Comparison of ENCODE assay signal across 8 mouse cellular contexts in genomic region chr8:78507979-78508718, GRCm38 (mm10). TPM values are rescaled to one million over a fixed set of nuclear protein-coding genes. Genes with fewer than 3 reads are reported as not detected.
DNase-seq lines count a peak whose midpoint lies in the region; ATAC-seq and TF ChIP-seq lines count a peak whose summit lies in the region.

No protein-coding gene starts in this region.

- TF ChIP-seq CTCF in bone marrow macrophage, adult 2 months (IDR thresholded peaks at IDR 0.05; ENCODE audit: low read depth, low read length) = no peak

- H3K9ac ChIP-seq in limb, embryonic 15.5 days = peak overlapping the region; percentile 97
- H3K9ac ChIP-seq in midbrain, embryonic 15.5 days = peak overlapping the region; percentile 78

- WGBS in forebrain, embryonic 10.5 days = 1% methylated on average over 38 of the region's 38 CpGs
- WGBS in hindbrain, embryonic 10.5 days = 1% methylated on average over 38 of the region's 38 CpGs
- whole genome bisulfite sequencing in limb, embryonic 15.5 days = under 1% methylated on average over 38 of the region's 38 CpGs
- WGBS in midbrain, embryonic 15.5 days = under 1% methylated on average over 38 of the region's 38 CpGs

- H3K4me1 ChIP-seq in bone marrow macrophage, adult 2 months (ENCODE audit: control insufficient read depth, insufficient read depth, low read length) = peaks cover 11% of the 10 kb centered on the region
- peaks cover 22% of the 10 kb centered on the region for H3K4me1 ChIP-seq in forebrain, embryonic 10.5 days
- peaks cover 18% of the 10 kb centered on the region for H3K4me1 ChIP-seq in hindbrain, embryonic 10.5 days (replicated peaks)
- peaks cover 14% of the 10 kb centered on the region for H3K4me1 ChIP-seq in limb, embryonic 15.5 days
- peaks cover 20% of the 10 kb centered on the region for H3K4me1 ChIP-seq in midbrain, embryonic 15.5 days

- peaks cover 18% of the 10 kb centered on the region for H3K9me3 ChIP-seq in forebrain, embryonic 10.5 days
- H3K9me3 ChIP-seq in hindbrain, embryonic 10.5 days = peaks cover 4% of the 10 kb centered on the region; the same call in 1 of the 2 replicates
- H3K9me3 ChIP-seq in limb, embryonic 15.5 days = no peaks in the 10 kb centered on the region
- H3K9me3 ChIP-seq in midbrain, embryonic 15.5 days = no peaks in the 10 kb centered on the region

- peak overlapping the region; percentile 81 for H3K4me3 ChIP-seq in bone marrow macrophage, adult 2 months (ENCODE audit: insufficient read depth, low read length)
- peak overlapping the region; percentile 94 for H3K4me3 ChIP-seq in forebrain, embryonic 10.5 days
- peak overlapping the region; percentile 77 for H3K4me3 ChIP-seq in hindbrain, embryonic 10.5 days
- H3K4me3 ChIP-seq in limb, embryonic 15.5 days = peak overlapping the region; percentile 89
- H3K4me3 ChIP-seq in midbrain, embryonic 15.5 days = peak overlapping the region; percentile 78

- peaks cover 48% of the 10 kb centered on the region for H3K36me3 ChIP-seq in forebrain, embryonic 10.5 days (replicated peaks)
- H3K36me3 ChIP-seq in hindbrain, embryonic 10.5 days = peaks cover 48% of the 10 kb centered on the region
- H3K36me3 ChIP-seq in limb, embryonic 15.5 days = peaks cover 27% of the 10 kb centered on the region
- peaks cover 17% of the 10 kb centered on the region for H3K36me3 ChIP-seq in midbrain, embryonic 15.5 days (replicated peaks)

- H3K27me3 ChIP-seq in forebrain, embryonic 10.5 days (ENCODE audit: poor library complexity, severe bottlenecking) = no peaks in the 10 kb centered on the region
- H3K27me3 ChIP-seq in hindbrain, embryonic 10.5 days (ENCODE audit: insufficient read depth, poor library complexity, severe bottlenecking) = no peaks in the 10 kb centered on the region
- H3K27me3 ChIP-seq in limb, embryonic 15.5 days = no peaks in the 10 kb centered on the region
- no peaks in the 10 kb centered on the region for H3K27me3 ChIP-seq in midbrain, embryonic 15.5 days (replicated peaks)

- no peak for ATAC-seq in limb, embryonic 15.5 days (ENCODE audit: insufficient number of reproducible peaks, low FRiP score, low TSS enrichment, low read depth)
- ATAC-seq in midbrain, embryonic 15.5 days (replicated peaks) = peak; percentile 48

- TF ChIP-seq POLR2A in bone marrow macrophage, adult 2 months (IDR thresholded peaks at IDR 0.05; ENCODE audit: borderline replicate concordance, low read depth, low read length) = no peak

- peak; percentile 32 for DNase-seq in layer of hippocampus, adult 11-12 months (ENCODE audit: low spot score)
- no peak for DNase-seq in layer of hippocampus, postnatal 36 days
- DNase-seq in forebrain, embryonic 10.5 days (ENCODE audit: extremely low spot score, low spot score) = peak; percentile 69
- DNase-seq in hindbrain, embryonic 10.5 days (ENCODE audit: low spot score) = peak; percentile 74
- DNase-seq in telencephalon, adult 2 months (ENCODE audit: low read depth, low spot score) = peak; percentile 9

- H3K27ac ChIP-seq in bone marrow macrophage, adult 2 months (ENCODE audit: insufficient read depth, low read depth, low read length) = peak overlapping the region; percentile 63
- H3K27ac ChIP-seq in forebrain, embryonic 10.5 days = peak overlapping the region; percentile 100
- peak overlapping the region; percentile 100 for H3K27ac ChIP-seq in hindbrain, embryonic 10.5 days
- peak overlapping the region; percentile 97 for H3K27ac ChIP-seq in limb, embryonic 15.5 days
- H3K27ac ChIP-seq in midbrain, embryonic 15.5 days = peak overlapping the region; percentile 100

- H3K4me2 ChIP-seq in limb, embryonic 15.5 days = peak overlapping the region; percentile 97
- peak overlapping the region; percentile 94 for H3K4me2 ChIP-seq in midbrain, embryonic 15.5 days

RNA-seq across cellular contexts. Expression of gene Rbmxl1, which starts 0.5 kb away (rescaled TPM):
- total RNA-seq in layer of hippocampus, postnatal 36 days (2021) = 10 to 100 TPM; 51.5 to 56.1 TPM
- polyA plus RNA-seq in bone marrow macrophage, adult 2 months (2012; ENCODE audit: insufficient read depth, insufficient read length, missing spikeins) = 45.7 and 46.6 TPM in 2 replicates
- 407 and 429 TPM in 2 replicates for polyA plus RNA-seq in forebrain, embryonic 10.5 days (2016; fragmentation: Nextera tagmentation; extraction: Ambion mirVana)
- polyA plus RNA-seq in hindbrain, embryonic 10.5 days (2016; fragmentation: Nextera tagmentation; extraction: Ambion mirVana) = 311 and 371 TPM in 2 replicates
- polyA plus RNA-seq in limb, embryonic 15.5 days (2015; fragmentation: Nextera tagmentation; extraction: Ambion mirVana) = 186 and 192 TPM in 2 replicates
- polyA plus RNA-seq in midbrain, embryonic 15.5 days (2015; fragmentation: Nextera tagmentation; extraction: Ambion mirVana) = 199 and 201 TPM in 2 replicates

RNA-seq across cellular contexts. Expression of gene Slc10a7, which starts 1.0 kb away (rescaled TPM):
- total RNA-seq in layer of hippocampus, postnatal 36 days (2021) = 1 to 10 TPM; 7.0 to 9.1 TPM
- polyA plus RNA-seq in bone marrow macrophage, adult 2 months (2012; ENCODE audit: insufficient read depth, insufficient read length, missing spikeins) = 14.2 TPM in 2 replicates
- polyA plus RNA-seq in forebrain, embryonic 10.5 days (2016; fragmentation: Nextera tagmentation; extraction: Ambion mirVana) = 8.0 and 10.0 TPM in 2 replicates
- polyA plus RNA-seq in hindbrain, embryonic 10.5 days (2016; fragmentation: Nextera tagmentation; extraction: Ambion mirVana) = 9.3 and 12.1 TPM in 2 replicates
- 20.0 and 20.5 TPM in 2 replicates for polyA plus RNA-seq in limb, embryonic 15.5 days (2015; fragmentation: Nextera tagmentation; extraction: Ambion mirVana)
- 11.9 and 12.7 TPM in 2 replicates for polyA plus RNA-seq in midbrain, embryonic 15.5 days (2015; fragmentation: Nextera tagmentation; extraction: Ambion mirVana)

Comparison
In these comparisons a context has a peak if more than half of its experiments do, and no peak if none do; other contexts are left out.
1. DNase-seq: peak in layer of hippocampus, adult 11-12 months (single experiment), forebrain, embryonic 10.5 days (single experiment), hindbrain, embryonic 10.5 days (single experiment) and telencephalon, adult 2 months (single experiment); none in layer of hippocampus, postnatal 36 days (0 of 2).
2. Peak in every context shown above with its lines, with median percentiles within 50 percentile points of each other: H3K27ac ChIP-seq and H3K4me3 ChIP-seq.